Mouse (Mus musculus) C2C12 (cell line): ENCODE measurements around the gene Brat1. TPM values are rescaled to one million over a fixed set of nuclear protein-coding genes. Genes with fewer than 3 reads are reported as not detected.

Source experiments
- H3K27me3 ChIP-seq: one replicate; pipeline ENCODE4 v1.6.1; 2011; ENCODE audit not compliant: control insufficient read depth, insufficient read depth, insufficient read length
- H3K36me3 ChIP-seq: one replicate; pipeline ENCODE4 v1.6.1; 2011; ENCODE audit not compliant: control insufficient read depth, insufficient read depth
- H3K4me3 ChIP-seq: one replicate; pipeline ENCODE4 v1.5.1; 2011; ENCODE audit warnings: mild to moderate bottlenecking, control low read depth; ENCODE audit not compliant: poor library complexity, insufficient read depth, severe bottlenecking
- H3K79me2 ChIP-seq: one replicate; pipeline ENCODE4 v1.6.1; 2011; ENCODE audit not compliant: control insufficient read depth, insufficient read depth
- H3K79me3 ChIP-seq: one replicate; pipeline ENCODE4 v1.6.1; 2011; ENCODE audit warnings: low read depth, control low read depth
- H3ac ChIP-seq: one replicate; pipeline ENCODE3; 2011; ENCODE audit warnings: low read depth; ENCODE audit not compliant: control insufficient read depth, insufficient read length
- CEBPB ChIP-seq: IDR thresholded peaks from one replicate; pipeline ENCODE4 v1.6.1; 2011; ENCODE audit warnings: low read depth, mild to moderate bottlenecking, control low read depth, moderate library complexity
- CTCF ChIP-seq: IDR thresholded peaks from one replicate; pipeline ENCODE4 v1.5.1; 2011; ENCODE audit not compliant: control insufficient read depth, insufficient read depth, insufficient read length
- FOSL1 ChIP-seq: IDR thresholded peaks from one replicate; pipeline ENCODE4 v1.8.0; 2011; ENCODE audit warnings: mild to moderate bottlenecking, low read length; ENCODE audit not compliant: poor library complexity, insufficient read depth, severe bottlenecking
- MAX ChIP-seq: IDR thresholded peaks from one replicate; pipeline ENCODE4 v1.6.1; 2011; ENCODE audit warnings: mild to moderate bottlenecking, control low read depth
- MYOD1 ChIP-seq: IDR thresholded peaks from one replicate; pipeline ENCODE4 v1.6.1; 2011; ENCODE audit warnings: low read depth; ENCODE audit not compliant: control insufficient read depth, insufficient read length
- MYOG ChIP-seq: IDR thresholded peaks from one replicate; pipeline ENCODE4 v1.6.1; 2011; ENCODE audit not compliant: control insufficient read depth, insufficient read length; ENCODE audit errors: extremely low read depth
- USF1 ChIP-seq: IDR thresholded peaks from one replicate; pipeline ENCODE4 v1.6.1; 2011; ENCODE audit warnings: low read depth, mild to moderate bottlenecking, control low read depth, moderate library complexity
- polyA plus RNA-seq: library from polyadenylated mRNA; unstranded; fragments of >200 nt; fragmentation: generic; extraction: Trizol; gene quantifications from one replicate; pipeline ENCODE4 v1.2.1, GENCODE M21; 2012; ENCODE audit warnings: missing spikeins

The Brat1 gene
- polyA plus RNA-seq, 1 experiment, result 9.4 TPM

DNA sequence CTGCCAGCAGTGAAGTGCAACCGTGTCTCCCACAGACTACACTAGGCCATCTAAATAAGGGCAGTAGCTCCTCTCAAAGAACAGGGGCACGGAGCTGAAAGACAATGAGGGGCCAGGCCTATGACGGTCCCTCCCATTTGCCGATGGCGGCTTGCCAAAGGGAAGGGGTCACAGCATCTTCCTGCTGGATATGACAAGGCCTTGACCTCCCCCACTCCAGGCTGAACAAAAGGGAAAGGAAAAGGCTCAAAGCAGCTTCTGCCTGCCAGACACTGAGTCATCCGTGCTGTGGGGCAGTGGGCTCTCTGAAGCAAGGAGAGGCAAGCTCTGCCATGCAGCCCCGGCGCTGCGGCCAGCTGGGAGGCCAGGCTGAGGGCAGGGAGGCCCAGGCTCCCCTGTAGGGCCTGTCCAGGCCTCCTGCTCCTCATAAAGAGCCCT, 62.9 kb downstream of the Brat1 start:
- Histone ChIP-seq H3K4me3 (no peak overlapping the region), H3ac (no peak overlapping the region), H3K36me3 (peaks cover 5% of the 10 kb centered on the region), H3K79me2 (peaks cover 9% of the 10 kb centered on the region), H3K27me3 (no peaks in the 10 kb centered on the region), H3K79me3 (no peaks in the 10 kb centered on the region)
- no peak for TF ChIP-seq CTCF
- no peak for TF ChIP-seq MYOD1
- TF ChIP-seq FOSL1, result no peak
- no peak for TF ChIP-seq CEBPB
- no peak for TF ChIP-seq MYOG
- no peak for TF ChIP-seq USF1

DNA sequence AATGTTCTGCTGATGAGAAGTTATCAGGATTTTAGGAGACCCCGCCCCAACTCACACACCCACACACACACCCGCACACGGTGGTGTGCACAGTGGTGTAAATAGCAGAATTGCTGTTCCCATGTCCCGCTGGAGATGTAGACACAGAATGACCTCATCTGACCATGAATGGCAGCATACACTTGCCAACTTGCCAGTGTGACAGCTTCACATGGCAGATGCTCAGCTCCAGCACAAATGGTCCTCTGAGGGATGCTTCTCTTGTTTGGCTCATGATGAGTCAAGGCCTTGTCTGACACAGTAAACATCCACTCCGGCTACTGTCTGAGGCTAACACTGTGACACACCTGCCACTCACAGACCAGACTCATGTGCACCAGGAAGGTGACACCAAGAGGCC, 63.5 kb downstream of the Brat1 start:
- H3K79me2 ChIP-seq, result peaks cover 9% of the 10 kb centered on the region
- no peak overlapping the region for H3K4me3 ChIP-seq
- H3ac ChIP-seq, result no peak overlapping the region
- TF ChIP-seq MYOD1 (no peak), MAX (peak; percentile 54)
- peaks cover 5% of the 10 kb centered on the region for H3K36me3 ChIP-seq
- H3K27me3 ChIP-seq, result no peaks in the 10 kb centered on the region
- no peaks in the 10 kb centered on the region for H3K79me3 ChIP-seq

Other genes starting within 250 kb of the Brat1 start
- 14.7 TPM for gene Chst12, start 199.5 kb upstream of the Brat1 start, polyA plus RNA-seq
- gene Grifin, start 139.9 kb upstream of the Brat1 start, polyA plus RNA-seq, result not detected
- gene Lfng, start 97.7 kb upstream of the Brat1 start, polyA plus RNA-seq, result 18.7 TPM
- gene Ttyh3, start 56.0 kb upstream of the Brat1 start, polyA plus RNA-seq, result 46.0 TPM
- 7.5 TPM for gene Iqce, start 2.6 kb upstream of the Brat1 start, polyA plus RNA-seq
- 0.43 TPM for gene Amz1, start 19.1 kb downstream of the Brat1 start, polyA plus RNA-seq
- gene Gna12, start 125.4 kb downstream of the Brat1 start, polyA plus RNA-seq, result 42.1 TPM